Mouse (Mus musculus) testis, adult 2 months (tissue): Measurements from ENCODE around the gene Fcer1g. TPM values are rescaled to one million over a fixed set of nuclear protein-coding genes. Genes with fewer than 3 reads are reported as not detected.

Experiments
- H3K27ac ChIP-seq: fragments of 200-500 bp; 2 replicates; pipeline ENCODE4 v1.5.1; 2012; ENCODE audit warnings: low read depth, low read length; ENCODE audit not compliant: control insufficient read depth, insufficient read depth
- H3K27me3 ChIP-seq: fragments of 200-500 bp; 2 replicates; pipeline ENCODE4 v1.6.1; 2012; ENCODE audit warnings: mild to moderate bottlenecking, low read length, moderate library complexity; ENCODE audit not compliant: control insufficient read depth, insufficient read depth
- H3K36me3 ChIP-seq: fragments of 200-500 bp; 2 replicates; pipeline ENCODE4 v1.6.1; 2012; ENCODE audit warnings: mild to moderate bottlenecking, low read length; ENCODE audit not compliant: control insufficient read depth, insufficient read depth
- H3K4me1 ChIP-seq: fragments of 200-500 bp; 2 replicates; pipeline ENCODE4 v1.6.1; 2012; ENCODE audit warnings: low read length; ENCODE audit not compliant: control insufficient read depth, insufficient read depth
- H3K4me3 ChIP-seq: fragments of 200-500 bp; 2 replicates; pipeline ENCODE4 v1.5.1; 2012; ENCODE audit warnings: low read depth, mild to moderate bottlenecking, low read length, moderate library complexity, mixed read lengths; ENCODE audit not compliant: control insufficient read depth
- CTCF ChIP-seq: fragments of 200-500 bp; IDR thresholded peaks from 2 replicates; pipeline ENCODE4 v1.5.1; 2012; ENCODE audit warnings: low read depth, mild to moderate bottlenecking, inconsistent platforms, low read length, moderate library complexity; ENCODE audit not compliant: control insufficient read depth, insufficient read depth, insufficient replicate concordance
- POLR2A ChIP-seq: fragments of 200-500 bp; IDR thresholded peaks from 2 replicates; pipeline ENCODE4 v1.6.1; 2012; ENCODE audit warnings: low read depth, mild to moderate bottlenecking, inconsistent platforms, low read length, moderate library complexity; ENCODE audit not compliant: control insufficient read depth
- polyA plus RNA-seq: library from polyadenylated mRNA; depleted of rRNA; stranded (reverse); fragments of >200 nt; gene quantifications from 2 replicates; pipeline ENCODE4 v1.2.3, GENCODE M21; 2012

Fcer1g gene
- polyA plus RNA-seq, 1 experiment = 8.2 TPM

GRCm38 (mm10) chr1:171272086-171272485 lies 37.9 kb upstream of the Fcer1g start:
- no peak overlapping the region for H3K4me3 ChIP-seq

GRCm38 (mm10) chr1:171271622-171272021 lies 37.5 kb upstream of the Fcer1g start:
- Histone ChIP-seq H3K36me3 (peaks cover 2% of the 10 kb centered on the region), H3K4me1 (peaks cover 9% of the 10 kb centered on the region), H3K27ac (no peak overlapping the region), H3K27me3 (no peaks in the 10 kb centered on the region), H3K4me3 (no peak overlapping the region)
- TF ChIP-seq POLR2A = no peak
- TF ChIP-seq CTCF = no peak

More at GRCm38 (mm10) chr1:171272086-171272485, 37.9 kb upstream of the Fcer1g start:
- Histone ChIP-seq H3K27me3 (no peaks in the 10 kb centered on the region), H3K36me3 (peaks cover 2% of the 10 kb centered on the region), H3K27ac (no peak overlapping the region), H3K4me1 (peaks cover 9% of the 10 kb centered on the region)
- TF ChIP-seq CTCF (no peak), POLR2A (no peak)

DNA sequence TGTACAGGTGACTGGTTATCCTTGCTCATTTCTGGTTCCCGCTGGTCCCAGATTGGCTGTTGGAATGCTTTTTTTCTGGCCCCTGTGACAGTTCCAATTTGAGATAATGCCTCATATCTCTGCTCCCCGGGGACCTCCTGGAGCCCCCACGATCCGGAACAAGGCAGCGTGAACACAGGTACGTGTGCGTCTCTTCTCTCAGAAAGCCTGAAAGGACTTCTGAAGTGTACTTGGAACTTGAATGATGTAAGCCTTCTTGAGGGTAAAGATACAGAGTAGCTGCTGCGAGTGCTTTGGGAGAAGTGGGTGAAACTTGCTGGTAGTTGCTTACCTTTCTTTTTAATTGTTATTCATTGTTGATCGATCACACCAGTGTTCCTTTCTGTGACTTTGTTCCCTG lies 37.0 kb upstream of the Fcer1g start:
- TF ChIP-seq CTCF (no peak), POLR2A (no peak)
- H3K36me3 ChIP-seq = peaks cover 2% of the 10 kb centered on the region
- peak overlapping the region; percentile 94 for H3K4me3 ChIP-seq
- H3K27ac ChIP-seq = no peak overlapping the region; the same call in 1 of the 2 replicates
- H3K4me1 ChIP-seq = peaks cover 9% of the 10 kb centered on the region
- H3K27me3 ChIP-seq = no peaks in the 10 kb centered on the region

DNA sequence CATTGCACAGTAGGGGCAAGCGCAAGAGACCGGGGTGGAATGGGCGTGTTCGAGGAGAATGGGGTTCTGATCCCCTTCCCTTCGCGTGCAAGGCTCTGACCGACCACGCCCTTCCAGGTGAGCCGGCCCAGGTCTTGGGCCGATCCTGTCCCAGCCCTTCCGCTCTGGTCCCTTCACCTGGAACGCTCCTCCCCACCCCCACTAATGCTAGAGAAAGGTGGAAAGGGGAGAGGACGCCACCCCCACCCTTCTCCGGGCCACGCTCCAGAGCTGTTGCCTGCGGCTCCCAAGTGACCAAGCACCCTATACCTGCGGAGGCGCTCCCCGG lies 36.4 kb upstream of the Fcer1g start:
- Histone ChIP-seq H3K27ac (peak overlapping the region; percentile 80), H3K4me3 (peak overlapping the region; percentile 94), H3K36me3 (peaks cover 2% of the 10 kb centered on the region), H3K4me1 (peaks cover 9% of the 10 kb centered on the region), H3K27me3 (no peaks in the 10 kb centered on the region)
- TF ChIP-seq CTCF (no peak), POLR2A (no peak)

- Histone ChIP-seq H3K27me3 (no peaks in the 10 kb centered on the region), H3K4me1 (peaks cover 9% of the 10 kb centered on the region), H3K36me3 (peaks cover 2% of the 10 kb centered on the region), H3K27ac (peak within 1 kb of the TSS; percentile 80), H3K4me3 (peak within 1 kb of the TSS; percentile 94)
- no peak for TF ChIP-seq CTCF
- TF ChIP-seq POLR2A = peak; percentile 95
Measured at GRCm38 (mm10) chr1:171269848-171270572, 35.8 kb upstream of the Fcer1g start, which contains the start of gene B4galt3. TSS of gene B4galt3 (plus strand) at chr1:171270328.

- Histone ChIP-seq H3K27ac (no peak overlapping the region), H3K27me3 (no peaks in the 10 kb centered on the region), H3K36me3 (no peaks in the 10 kb centered on the region), H3K4me3 (no peak overlapping the region), H3K4me1 (peaks cover 9% of the 10 kb centered on the region)
- TF ChIP-seq POLR2A (no peak), CTCF (no peak)
Measured at GRCm38 (mm10) chr1:171268341-171268740, 34.2 kb upstream of the Fcer1g start.

DNA sequence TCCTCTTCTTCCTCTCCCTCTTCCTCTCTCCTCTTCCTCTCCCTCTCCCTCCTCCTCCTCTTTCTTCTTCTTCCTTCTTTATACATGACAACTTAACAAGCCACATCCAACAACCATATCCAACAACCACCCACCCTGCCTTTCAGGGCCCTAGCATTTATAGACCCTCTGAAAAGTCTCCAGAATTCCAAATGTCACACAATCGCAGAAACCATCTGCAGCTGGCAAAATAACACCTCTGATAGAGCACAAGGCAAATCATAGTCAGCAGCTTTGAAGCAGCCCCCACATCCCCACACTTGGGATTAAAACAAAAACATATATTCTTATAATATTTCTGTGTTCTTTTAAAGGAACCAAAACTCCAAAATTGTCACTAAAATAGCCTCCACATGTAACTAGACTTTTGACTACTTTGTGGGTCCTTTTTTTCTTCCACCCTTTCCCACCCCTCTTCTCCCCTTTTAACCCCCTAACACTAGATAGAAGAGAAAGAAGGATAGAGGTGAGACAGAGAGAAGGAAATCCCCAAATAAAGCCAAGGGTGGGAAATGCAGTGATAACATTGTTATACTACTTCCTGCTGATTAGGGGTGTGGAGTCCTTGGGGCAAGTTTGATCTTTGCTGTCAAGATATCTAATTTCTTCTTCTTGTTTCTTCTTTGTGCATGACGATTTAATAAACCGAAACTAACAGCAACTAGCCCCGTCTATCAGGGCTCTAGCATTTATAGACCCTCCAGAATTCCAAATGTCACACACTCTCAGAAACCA lies 32.0 kb upstream of the Fcer1g start:
- Histone ChIP-seq H3K4me1 (peaks cover 8% of the 10 kb centered on the region), H3K4me3 (no peak overlapping the region), H3K36me3 (no peaks in the 10 kb centered on the region), H3K27ac (no peak overlapping the region), H3K27me3 (no peaks in the 10 kb centered on the region)
- TF ChIP-seq CTCF = no peak
